Mouse (Mus musculus): ENCODE results near the gene Fam71e1.

GRCm38 (mm10) chr7:44464511-44464910 is 31.9 kb upstream of the Fam71e1 start:
- TF ChIP-seq POLR2A (IDR thresholded peaks at IDR 0.05; ENCODE audit: control insufficient read depth, extremely low read depth, insufficient read depth, low read length, poor library complexity) (no peak), CTCF (IDR thresholded peaks at IDR 0.05; ENCODE audit: borderline replicate concordance, control insufficient read depth, extremely low read depth, insufficient read depth, low read length, poor library complexity) (no peak)
